Mouse (Mus musculus) gastrocnemius, postnatal 4 days (tissue): ENCODE data around the gene Exoc4. TPM values are rescaled to one million over a fixed set of nuclear protein-coding genes. Genes with fewer than 3 reads are reported as not detected.

Source experiments
- DNase-seq, 2 experiments: peaks; one replicate each; pipeline ENCODE4 v3.0.0; 2021 to 2022; ENCODE audit warnings: low spot score in 2 of 2, mixed read lengths in 2 of 2
- total RNA-seq, 2 experiments: library from RNA; stranded (reverse); gene quantifications; 2 replicates each; pipeline ENCODE4 v1.2.3; 2021

Exoc4 gene
- total RNA-seq, 2 experiments from 2014 or later, result 57.7 to 61.7 TPM

- DNase-seq, result no peak
Measured at GRCm38 (mm10) chr6:33618590-33618989, 369.7 kb downstream of the Exoc4 start.

GRCm38 (mm10) chr6:33620701-33621100 is 371.8 kb downstream of the Exoc4 start:
- DNase-seq, result no peak

GRCm38 (mm10) chr6:33625931-33626330 is 377.0 kb downstream of the Exoc4 start:
- DNase-seq, result no peak

GRCm38 (mm10) chr6:33631133-33631532 is 382.2 kb downstream of the Exoc4 start:
- no peak for DNase-seq

- DNase-seq, result no peak
Measured at GRCm38 (mm10) chr6:33637192-33637591, 388.3 kb downstream of the Exoc4 start.

- no peak for DNase-seq
Measured at GRCm38 (mm10) chr6:33681778-33682640, 433.1 kb downstream of the Exoc4 start.

GRCm38 (mm10) chr6:33683533-33683932 is 434.6 kb downstream of the Exoc4 start:
- DNase-seq, result no peak

GRCm38 (mm10) chr6:33685321-33685720 is 436.4 kb downstream of the Exoc4 start:
- DNase-seq, result no peak

GRCm38 (mm10) chr6:33690601-33691000 is 441.7 kb downstream of the Exoc4 start:
- no peak for DNase-seq

GRCm38 (mm10) chr6:33696976-33697375 is 448.1 kb downstream of the Exoc4 start:
- no peak for DNase-seq

- DNase-seq, result no peak
Measured at GRCm38 (mm10) chr6:33708907-33709306, 460.0 kb downstream of the Exoc4 start.

- no peak for DNase-seq
Measured at GRCm38 (mm10) chr6:33709340-33709739, 460.5 kb downstream of the Exoc4 start.

GRCm38 (mm10) chr6:33711742-33712141 is 462.9 kb downstream of the Exoc4 start:
- DNase-seq, result no peak

- DNase-seq, result no peak
Measured at GRCm38 (mm10) chr6:33712540-33713118, 463.7 kb downstream of the Exoc4 start.

- DNase-seq, result no peak
Measured at GRCm38 (mm10) chr6:33716254-33716965, 467.5 kb downstream of the Exoc4 start.

- DNase-seq, result no peak
Measured at GRCm38 (mm10) chr6:33721166-33721565, 472.3 kb downstream of the Exoc4 start.

GRCm38 (mm10) chr6:33722811-33723210 is 473.9 kb downstream of the Exoc4 start:
- no peak for DNase-seq

- DNase-seq, result no peak
Measured at GRCm38 (mm10) chr6:33724596-33724995, 475.7 kb downstream of the Exoc4 start.

- no peak for DNase-seq
Measured at GRCm38 (mm10) chr6:33727271-33727670, 478.4 kb downstream of the Exoc4 start.

- DNase-seq, result no peak
Measured at GRCm38 (mm10) chr6:33732214-33732613, 483.3 kb downstream of the Exoc4 start.

GRCm38 (mm10) chr6:33733602-33734001 is 484.7 kb downstream of the Exoc4 start:
- DNase-seq, result no peak

- DNase-seq, result no peak
Measured at GRCm38 (mm10) chr6:33734032-33734431, 485.1 kb downstream of the Exoc4 start.
